Mouse (Mus musculus) midbrain, postnatal 0 days (tissue): ENCODE results near the gene Mpzl1. TPM values are rescaled to one million over a fixed set of nuclear protein-coding genes. Genes with fewer than 3 reads are reported as not detected.

Experiments used
- ATAC-seq: fragments of 200-750 bp; cut with Nextera tagmentation; 2 replicates; pipeline ENCODE4 v1.8.0; 2017; ENCODE audit warnings: moderate number of reproducible peaks, mild to moderate bottlenecking, moderate TSS enrichment, moderate library complexity; ENCODE audit not compliant: low FRiP score
- DNase-seq: peaks from one replicate; pipeline ENCODE4 v3.0.0-alpha.2; 2015; ENCODE audit warnings: low spot score
- H3K27ac ChIP-seq: fragments of 300-500 bp; sonication (generic); 2 replicates; pipeline ENCODE4 v1.5.1; 2014; ENCODE audit warnings: low read depth, mild to moderate bottlenecking, low read length, mixed read lengths
- H3K27me3 ChIP-seq: fragments of 300-500 bp; sonication (generic); 2 replicates; pipeline ENCODE4 v1.6.1; 2014; ENCODE audit warnings: low read length, control low read depth, mixed read lengths; ENCODE audit not compliant: insufficient read depth
- H3K36me3 ChIP-seq: fragments of 300-500 bp; sonication (generic); 2 replicates; pipeline ENCODE4 v1.6.1; 2014; ENCODE audit warnings: low read length, control low read depth, mixed read lengths; ENCODE audit not compliant: insufficient read depth
- H3K4me1 ChIP-seq: fragments of 300-500 bp; sonication (generic); 2 replicates; pipeline ENCODE4 v1.6.1; 2014; ENCODE audit warnings: mild to moderate bottlenecking, control low read depth, antibody characterized with exemption, low read length, mixed read lengths; ENCODE audit not compliant: insufficient read depth
- H3K4me2 ChIP-seq: fragments of 300-500 bp; sonication (generic); 2 replicates; pipeline ENCODE4 v1.6.1; 2014; ENCODE audit warnings: low read depth, mild to moderate bottlenecking, low read length, mixed read lengths; ENCODE audit not compliant: poor library complexity, severe bottlenecking
- H3K4me3 ChIP-seq: fragments of 300-500 bp; sonication (generic); 2 replicates; pipeline ENCODE4 v1.5.1; 2014; ENCODE audit warnings: low read depth, mild to moderate bottlenecking, low read length, moderate library complexity
- H3K9ac ChIP-seq: fragments of 300-500 bp; sonication (generic); replicated peaks from 2 replicates; pipeline ENCODE4 v1.6.1; 2014; ENCODE audit warnings: mild to moderate bottlenecking, low read length, moderate library complexity, mixed read lengths; ENCODE audit not compliant: poor library complexity, severe bottlenecking
- H3K9me3 ChIP-seq: fragments of 300-500 bp; sonication (generic); 2 replicates; pipeline ENCODE4 v1.6.1; 2016; ENCODE audit warnings: low read length, control low read depth
- CTCF ChIP-seq: IDR thresholded peaks from 2 replicates; pipeline ENCODE4 v1.5.1; 2016; ENCODE audit warnings: antibody characterized with exemption, mild to moderate bottlenecking
- WGBS: fragments of 180-500 bp; shearing (Covaris S2); extraction: QIAGEN DNeasy Blood & Tissue Kit; methylation state at CpG from one replicate; pipeline ENCODE4 v1.1.7; 2014; 5-methylcytosine and 5-hydroxymethylcytosine counted together
- polyA plus RNA-seq: library from polyadenylated mRNA; unstranded; fragments of >200 nt; fragmentation: Nextera tagmentation; extraction: Ambion mirVana; gene quantifications from 2 replicates; pipeline ENCODE4 v1.2.1, GENCODE M21; 2015
- total RNA-seq: library from RNA; depleted of rRNA; stranded (reverse); fragments of >200 nt; gene quantifications from 2 replicates; pipeline ENCODE4 v1.2.3, GENCODE M21; 2014

The Mpzl1 gene
- total and polyA plus RNA-seq, 2 experiments from 2014 or later = 29.7 to 138 TPM

DNA sequence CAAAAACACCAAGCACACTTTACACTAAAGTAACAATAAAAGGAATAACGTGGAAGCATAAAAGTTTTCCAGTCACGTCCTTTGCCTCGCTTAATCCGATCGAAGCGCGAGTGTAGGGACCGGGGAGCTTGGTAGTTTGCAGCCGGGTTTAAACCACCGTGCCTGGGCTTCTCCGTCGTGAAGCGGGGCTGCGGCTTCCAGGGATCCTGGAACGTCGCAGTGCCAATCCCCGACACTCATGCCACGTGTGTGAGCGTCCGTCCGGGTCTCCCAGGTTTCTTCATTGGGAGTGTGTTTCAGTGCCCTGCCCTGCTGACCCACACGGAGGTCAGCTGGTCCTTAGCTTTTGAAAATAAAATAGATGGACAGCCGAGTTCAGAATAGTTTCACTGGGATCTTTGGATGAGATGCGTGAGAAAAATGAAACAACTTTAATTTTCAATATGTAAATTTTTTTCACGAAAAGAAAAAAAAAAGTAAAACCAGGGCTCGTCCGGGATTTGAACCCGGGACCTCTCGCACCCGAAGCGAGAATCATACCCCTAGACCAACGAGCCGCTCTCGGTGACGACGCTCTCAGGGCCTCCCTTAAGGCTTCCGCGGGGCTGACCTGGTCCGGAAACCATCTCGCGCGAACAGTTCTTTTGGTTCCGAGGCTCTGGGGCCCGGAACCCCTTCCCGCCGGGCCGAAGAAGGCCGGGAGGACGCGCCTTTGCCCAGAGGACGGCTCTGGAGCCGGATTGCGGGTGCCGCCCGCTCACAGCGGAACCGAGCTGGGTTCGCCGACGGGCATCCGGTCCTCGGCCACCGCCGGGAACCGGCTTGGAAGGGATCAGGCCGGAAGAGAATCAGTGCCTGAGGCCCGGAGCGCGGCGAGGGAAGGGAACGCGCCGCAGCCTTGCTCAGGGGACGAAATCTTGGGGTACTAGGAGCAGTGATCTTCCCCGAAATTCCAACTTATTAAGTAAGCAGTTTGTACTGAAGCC, 7.7 kb upstream of the Mpzl1 start:
- Histone ChIP-seq H3K9me3 (no peaks in the 10 kb centered on the region), H3K27ac (peak overlapping the region; percentile 98), H3K4me2 (peak overlapping the region; percentile 74), H3K36me3 (no peaks in the 10 kb centered on the region), H3K27me3 (no peaks in the 10 kb centered on the region), H3K4me3 (peak overlapping the region; percentile 88), H3K4me1 (no peaks in the 10 kb centered on the region), H3K9ac (peak overlapping the region; percentile 94)
- under 1% methylated on average over 75 of the region's 75 CpGs for WGBS
- peak; percentile 83 for ATAC-seq
- no peak for TF ChIP-seq CTCF
- DNase-seq = peak; percentile 88

DNA sequence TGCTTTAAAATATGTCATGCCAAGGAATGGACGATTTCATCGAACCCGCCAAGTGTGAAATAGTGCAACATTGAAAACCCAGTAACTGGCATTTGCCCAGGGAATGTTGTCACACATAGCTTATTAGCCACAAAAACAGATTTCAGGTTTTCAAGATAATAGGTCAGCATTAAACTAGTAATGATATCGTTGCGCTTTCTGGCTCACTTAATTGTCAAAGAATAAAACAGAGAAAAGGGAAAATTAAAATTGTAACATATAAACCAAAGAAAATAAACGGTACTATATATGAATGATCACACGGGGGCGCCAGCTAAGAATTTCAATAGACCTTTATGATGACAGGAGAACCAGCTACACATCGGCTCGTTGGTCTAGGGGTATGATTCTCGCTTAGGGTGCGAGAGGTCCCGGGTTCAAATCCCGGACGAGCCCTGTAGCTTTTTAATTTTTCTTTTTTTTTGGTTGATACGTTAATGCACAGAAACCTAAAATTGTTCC, 7.0 kb upstream of the Mpzl1 start:
- DNase-seq = peak; percentile 87
- Histone ChIP-seq H3K9ac (peak overlapping the region; percentile 52; the same call in 1 of the 2 replicates), H3K27me3 (no peaks in the 10 kb centered on the region), H3K9me3 (no peaks in the 10 kb centered on the region), H3K27ac (peak overlapping the region; percentile 69; the same call in 1 of the 2 replicates), H3K4me2 (peak overlapping the region; percentile 44), H3K36me3 (no peaks in the 10 kb centered on the region), H3K4me1 (no peaks in the 10 kb centered on the region), H3K4me3 (peak overlapping the region; percentile 88)
- peak; percentile 82 for TF ChIP-seq CTCF
- ATAC-seq = peak; percentile 70; the same call in 1 of the 2 replicates
- 3% methylated on average over 16 of the region's 16 CpGs for WGBS

DNA sequence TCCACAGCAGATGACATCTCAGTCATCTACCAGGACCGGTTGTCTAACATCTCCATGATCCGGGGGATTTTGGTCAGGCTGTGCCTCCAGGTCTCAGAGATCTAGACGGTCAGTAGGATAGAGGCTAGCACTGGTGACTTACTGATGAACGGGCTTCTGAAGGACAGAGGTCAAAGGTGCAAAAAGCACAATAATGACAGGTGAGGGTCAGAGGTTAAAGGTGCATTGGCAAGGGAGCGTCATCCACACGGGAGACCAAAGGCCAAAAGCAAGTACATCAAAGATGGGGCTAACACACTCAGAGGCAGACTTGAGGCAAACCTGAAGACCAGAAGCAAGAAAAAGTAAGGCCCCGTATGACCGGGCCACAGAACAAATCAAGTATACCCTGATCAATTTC, 2.0 kb upstream of the Mpzl1 start:
- H3K4me2 ChIP-seq = no peak overlapping the region
- no peaks in the 10 kb centered on the region for H3K27me3 ChIP-seq
- no peak overlapping the region for H3K27ac ChIP-seq
- no peak overlapping the region for H3K4me3 ChIP-seq
- H3K36me3 ChIP-seq = no peaks in the 10 kb centered on the region
- H3K9me3 ChIP-seq = no peaks in the 10 kb centered on the region
- 84% methylated on average over 8 of the region's 8 CpGs for WGBS
- H3K9ac ChIP-seq = no peak overlapping the region
- DNase-seq (no peak), ATAC-seq (no peak)
- 0 out of 2 replicates have a peak, but pooled peaks cover 3% of the 10 kb centered on the region for H3K4me1 ChIP-seq
- TF ChIP-seq CTCF = no peak

DNA sequence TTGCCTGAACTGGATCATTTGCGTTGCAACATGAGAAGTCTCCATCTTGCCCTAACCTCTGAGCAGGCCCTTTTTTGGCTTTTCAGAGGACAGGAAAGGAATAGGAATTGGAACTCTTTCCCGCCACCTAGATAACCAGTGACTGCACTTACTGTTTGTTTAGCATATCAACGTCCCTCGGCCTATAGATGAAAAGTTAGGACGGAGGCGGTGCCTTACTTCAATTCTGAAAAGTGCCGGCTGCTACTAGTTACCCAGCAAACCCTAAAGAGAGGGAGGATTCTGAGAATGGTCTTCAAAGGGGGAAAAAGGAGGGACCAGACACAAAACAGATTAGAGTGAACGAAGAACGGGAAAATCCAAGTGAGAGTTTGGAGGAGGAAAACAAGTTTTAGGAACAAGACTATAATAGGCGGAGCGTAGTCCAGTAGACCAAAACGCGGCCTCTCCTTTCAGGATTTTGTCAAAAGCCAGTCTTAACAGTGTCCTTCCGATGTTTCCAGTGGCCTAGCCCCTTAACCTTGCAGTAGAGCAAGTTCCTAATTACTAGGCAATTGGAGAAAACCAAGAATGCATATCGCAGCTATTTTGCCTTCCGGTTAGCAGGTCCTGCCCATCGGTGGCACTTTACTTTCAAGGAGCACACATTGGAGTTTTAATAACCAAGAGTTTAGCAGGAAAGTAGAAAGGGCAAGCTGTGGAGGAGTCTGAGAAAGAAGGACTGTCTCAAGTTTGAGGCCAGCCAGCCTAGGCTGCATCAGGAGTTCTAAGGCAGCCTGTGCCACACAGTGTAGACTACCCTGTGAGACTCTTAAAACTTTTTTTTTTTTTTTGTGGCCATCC, 938 bp upstream of the Mpzl1 start:
- Histone ChIP-seq H3K4me1 (0 out of 2 replicates have a peak, but pooled peaks cover 3% of the 10 kb centered on the region), H3K4me2 (peak overlapping the region; percentile 70), H3K27me3 (no peaks in the 10 kb centered on the region), H3K27ac (0 out of 2 replicates have a peak overlapping the region, but pooled peaks have one; percentile 94), H3K36me3 (no peaks in the 10 kb centered on the region), H3K9me3 (no peaks in the 10 kb centered on the region), H3K9ac (no peak overlapping the region), H3K4me3 (peak overlapping the region; percentile 91)
- 23% methylated on average over 17 of the region's 17 CpGs for WGBS
- DNase-seq = no peak
- ATAC-seq = no peak
- TF ChIP-seq CTCF = no peak

GRCm38 (mm10) chr1:165633345-165633744, 993 bp downstream of the Mpzl1 start:
- H3K4me3 ChIP-seq = peak overlapping the region; percentile 91
- H3K27me3 ChIP-seq = no peaks in the 10 kb centered on the region
- no peak for TF ChIP-seq CTCF
- no peaks in the 10 kb centered on the region for H3K36me3 ChIP-seq
- no peak for ATAC-seq
- H3K27ac ChIP-seq = peak overlapping the region; percentile 94; the same call in 1 of the 2 replicates
- peak overlapping the region; percentile 70 for H3K4me2 ChIP-seq
- H3K9me3 ChIP-seq = no peaks in the 10 kb centered on the region
- 0 out of 2 replicates have a peak, but pooled peaks cover 3% of the 10 kb centered on the region for H3K4me1 ChIP-seq
- no peak for DNase-seq
- peak overlapping the region; percentile 91 for H3K9ac ChIP-seq
- 3% methylated on average over 12 of the region's 12 CpGs for WGBS
